Mouse (Mus musculus) cerebellum, adult (tissue): ENCODE data around the gene Tspo.

ENCODE experiments used
- ATAC-seq: cut with Nextera tagmentation; 2 replicates; pipeline ENCODE4 v1.9.2; 2017; ENCODE audit warnings: mild to moderate bottlenecking, moderate library complexity, mixed read lengths; ENCODE audit not compliant: insufficient number of reproducible peaks, low FRiP score, low TSS enrichment

The Tspo gene

DNA sequence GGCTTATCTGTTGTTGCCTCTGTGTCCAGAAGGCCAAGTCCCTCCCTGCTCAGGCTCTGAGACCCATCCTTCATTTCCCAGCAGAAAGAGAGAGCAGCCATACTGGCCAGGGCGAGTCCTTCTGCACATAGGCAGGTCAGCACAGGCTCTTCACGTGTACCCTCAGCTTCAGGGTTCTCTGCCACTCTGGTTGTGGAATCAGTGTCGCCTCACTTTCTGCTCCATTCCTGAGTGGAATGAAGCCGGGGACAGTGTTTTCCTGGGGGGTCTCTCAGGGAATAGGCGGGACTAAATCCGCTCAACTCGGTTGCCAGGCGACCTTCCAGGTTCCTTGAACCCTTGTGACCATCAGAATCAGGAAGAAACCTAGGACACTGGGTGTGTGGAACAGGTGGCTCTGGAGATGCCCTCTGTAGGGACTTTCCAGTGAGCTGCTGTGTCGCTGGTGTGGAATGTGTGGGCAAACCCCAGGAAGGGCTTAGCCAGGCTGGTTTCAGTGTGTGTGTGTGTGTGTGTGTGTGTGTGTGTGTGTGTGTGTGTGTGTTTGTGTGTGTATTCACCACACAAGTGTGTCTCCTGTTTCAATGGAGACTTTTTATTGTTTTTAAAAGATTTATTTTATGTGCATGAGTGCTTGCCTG is 21.6 kb upstream of the Tspo start:
- no peak for ATAC-seq

DNA sequence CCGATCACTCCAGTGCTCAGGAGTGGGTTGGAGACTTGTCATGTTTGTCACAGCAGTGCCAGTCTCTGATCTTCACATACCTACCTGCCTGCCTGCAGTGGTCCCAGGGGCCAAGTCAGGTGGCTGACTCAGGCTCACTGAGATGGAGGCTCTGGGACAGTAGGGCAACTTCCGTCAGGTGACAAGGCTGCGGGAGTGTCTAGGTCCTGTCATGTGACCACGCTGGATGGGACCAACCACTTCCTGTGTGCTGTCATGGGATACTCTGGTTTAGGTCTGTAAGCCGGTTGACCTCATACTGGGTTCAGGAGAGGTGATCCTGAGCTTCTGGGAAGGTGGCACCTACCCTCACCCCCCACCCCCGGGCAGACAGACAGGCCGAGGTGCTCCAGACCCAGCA is 17.4 kb upstream of the Tspo start:
- ATAC-seq = no peak

DNA sequence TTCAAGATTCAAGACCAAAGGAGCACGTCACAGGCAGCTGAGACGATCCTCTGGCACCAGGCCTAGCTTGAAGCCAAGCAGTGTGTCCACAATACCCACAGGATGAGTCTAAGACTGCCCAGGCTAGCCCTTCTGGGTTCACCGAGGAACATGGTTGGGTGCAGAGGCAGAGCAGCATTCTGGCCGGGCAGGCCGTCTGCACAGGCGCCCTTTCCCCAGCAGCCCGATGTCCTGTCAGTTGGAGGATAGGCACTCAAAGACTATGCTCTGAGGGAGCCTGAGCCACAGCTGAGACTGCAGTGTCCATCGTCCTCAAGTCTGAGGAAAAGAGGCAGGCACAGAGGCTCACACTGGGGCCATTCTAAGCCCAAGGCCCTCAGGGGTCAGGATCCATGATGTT is 16.2 kb upstream of the Tspo start:
- ATAC-seq = no peak

DNA sequence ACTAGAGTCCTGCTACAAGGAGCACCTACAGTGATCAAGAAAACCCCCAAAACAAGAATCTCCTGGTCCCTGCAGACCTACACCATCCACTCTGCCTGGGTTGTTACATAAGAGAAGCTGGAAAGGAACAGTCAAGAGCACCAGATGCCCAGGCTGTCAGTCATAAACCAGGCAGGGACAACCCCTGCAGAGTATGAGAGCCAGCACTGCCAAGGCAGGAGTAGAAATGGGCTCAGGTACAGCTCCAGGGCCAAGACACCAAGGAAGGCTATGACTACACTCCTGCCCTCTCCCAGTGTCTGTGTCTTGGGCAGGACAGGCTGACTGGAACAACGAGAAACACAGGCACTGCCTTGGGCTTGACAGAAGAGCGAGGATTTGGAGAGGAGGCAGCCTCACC is 13.3 kb upstream of the Tspo start:
- ATAC-seq = no peak

DNA sequence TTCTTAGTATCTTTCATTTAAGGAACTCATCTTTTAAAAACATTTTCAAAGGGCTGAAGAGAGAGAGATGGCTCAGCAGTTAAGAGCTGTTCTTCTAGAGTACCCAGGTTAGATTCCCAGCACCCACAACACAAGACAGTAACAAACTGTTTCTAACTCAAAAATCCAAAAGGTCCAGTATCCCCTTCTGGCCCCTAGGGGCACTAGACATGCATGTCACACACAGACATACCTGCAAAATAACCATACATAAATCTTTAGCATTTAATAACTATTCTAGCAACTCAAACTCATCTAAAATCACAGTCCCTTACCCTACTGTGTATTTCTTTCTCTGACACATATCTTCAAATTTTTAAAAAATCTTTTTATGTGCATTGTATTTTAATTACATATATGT is 9.6 kb upstream of the Tspo start:
- ATAC-seq = no peak

DNA sequence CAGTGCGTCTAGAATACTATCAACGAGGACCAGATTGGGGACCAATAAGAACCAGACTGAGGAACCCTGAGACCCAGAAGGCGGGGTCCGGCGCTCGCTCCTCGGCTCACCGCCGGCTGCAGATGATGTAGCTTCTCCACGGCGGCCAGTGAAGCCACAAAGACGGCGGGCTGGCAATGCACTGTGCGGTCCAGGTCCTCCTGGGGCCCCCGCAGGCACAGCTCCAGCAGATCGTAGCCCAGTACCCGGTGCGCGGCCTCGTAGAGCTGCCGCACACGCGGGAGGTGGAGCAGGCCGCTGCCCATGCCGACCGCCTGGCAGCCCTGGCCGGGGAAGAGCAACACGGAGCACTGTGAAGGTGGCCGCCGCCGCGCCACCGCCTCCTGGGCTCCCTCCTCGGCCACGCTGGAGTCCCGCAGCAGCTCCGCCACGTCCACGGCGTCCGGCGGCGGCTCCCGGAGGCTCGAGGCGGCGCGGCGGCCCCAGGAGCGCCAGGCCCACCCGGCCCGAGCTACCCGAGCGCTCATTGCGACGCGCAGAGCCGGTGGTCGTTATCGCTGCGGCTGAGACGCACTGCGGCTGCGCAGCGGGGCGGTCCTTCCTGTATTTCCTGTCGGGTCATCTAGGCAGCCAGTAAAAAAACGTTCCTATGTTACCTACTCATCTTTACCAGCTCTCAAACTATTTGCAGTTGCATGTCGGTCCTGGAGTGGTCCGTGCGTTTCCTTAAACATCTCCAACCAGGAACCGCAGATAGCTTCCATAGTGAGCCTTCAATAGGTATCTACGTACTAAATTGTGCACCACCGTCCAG is 8.0 kb upstream of the Tspo start:
- ATAC-seq = peak; percentile 83

DNA sequence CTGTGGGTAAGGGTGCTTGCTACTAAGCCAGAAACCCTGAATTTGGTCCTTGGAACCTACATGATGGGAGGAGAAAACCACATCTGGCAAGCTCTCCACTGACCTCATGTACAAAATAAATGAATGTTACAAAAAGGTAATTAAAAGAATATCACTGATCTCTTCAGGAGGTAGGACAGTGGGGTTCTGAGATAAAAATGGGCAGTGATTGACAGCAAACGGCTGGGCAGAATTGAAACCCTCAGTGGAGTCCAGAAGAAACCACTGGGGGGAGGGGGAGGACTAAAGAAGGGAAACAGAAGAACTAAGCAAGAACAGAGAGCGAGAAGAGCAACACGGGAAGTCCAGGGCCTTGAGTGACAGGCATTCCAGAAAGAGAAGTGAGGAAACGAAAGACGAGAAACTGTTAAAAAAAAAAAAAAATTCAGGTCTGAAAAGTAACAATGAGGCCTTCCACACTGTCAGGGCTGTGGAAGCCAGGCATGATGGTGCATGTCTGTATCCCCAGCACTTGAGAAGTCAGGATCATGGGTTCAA is 2.4 kb upstream of the Tspo start:
- ATAC-seq = no peak

DNA sequence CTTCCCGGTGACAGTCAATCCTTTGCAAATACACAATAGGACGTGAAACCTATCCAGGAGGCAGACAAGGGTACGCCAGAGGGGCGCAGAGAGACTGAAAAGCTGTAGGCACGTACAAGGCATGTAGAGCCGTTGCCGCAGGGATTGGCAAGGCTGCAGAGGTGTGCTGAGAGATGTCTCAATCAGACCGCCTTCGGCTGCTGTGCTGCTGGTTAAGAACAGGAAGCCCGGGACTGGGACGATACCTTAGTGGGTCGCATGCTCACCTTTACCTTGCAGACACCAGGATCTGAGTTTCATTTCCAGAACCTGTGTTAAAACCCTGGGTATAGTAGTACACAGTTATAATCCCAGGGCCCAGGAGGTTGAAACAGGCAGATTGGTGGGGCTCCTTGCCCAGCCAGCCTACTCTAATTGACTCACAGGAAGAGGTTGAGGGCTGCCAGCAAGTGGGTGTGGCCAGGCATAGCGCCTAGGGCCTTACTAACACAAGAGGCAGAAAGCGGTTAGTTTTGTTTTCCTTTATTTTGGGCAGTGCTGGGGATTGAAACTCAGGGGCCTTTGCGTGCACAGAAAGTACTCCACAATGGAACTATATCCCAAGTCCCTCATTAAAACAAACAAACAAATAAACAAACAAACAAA is 644 bp upstream of the Tspo start:
- ATAC-seq = no peak

DNA sequence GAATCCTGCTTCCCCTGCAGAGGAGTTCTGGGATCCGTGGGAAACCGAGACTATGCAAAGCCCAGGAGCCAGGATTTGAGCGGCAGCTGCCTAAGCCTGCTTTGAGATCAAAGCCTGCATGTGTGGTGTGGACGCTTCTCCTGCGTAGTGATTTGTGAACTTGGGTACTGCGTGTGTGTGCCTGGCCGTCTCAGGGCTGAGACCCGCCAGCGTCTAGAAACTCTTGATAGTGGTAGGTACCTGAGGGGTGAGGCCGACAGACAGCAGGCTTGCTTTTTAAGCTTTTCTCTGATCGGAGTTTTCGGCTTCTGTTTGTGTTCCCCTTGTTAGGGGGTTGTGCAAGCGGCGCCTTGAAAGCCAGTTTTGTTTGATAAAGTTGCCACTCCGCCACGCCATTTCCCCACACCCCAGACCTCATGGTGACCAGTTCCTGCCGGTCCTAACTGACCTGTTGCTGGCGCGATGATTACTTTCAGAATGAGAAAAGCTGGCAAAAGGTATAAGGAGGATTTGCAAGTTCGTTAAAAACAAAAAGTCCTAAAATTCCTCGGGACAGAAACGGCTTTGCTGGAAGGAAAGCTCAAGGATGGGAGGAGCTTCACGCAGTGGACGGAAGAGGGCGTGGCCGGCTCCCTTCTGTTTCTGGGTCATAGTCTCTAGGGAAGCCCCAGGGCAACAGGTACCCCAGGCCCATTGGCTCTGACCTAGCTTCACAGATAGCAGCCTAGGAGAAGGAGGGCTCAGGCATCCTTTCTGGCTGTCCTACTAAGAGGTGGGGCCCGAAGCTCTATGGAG is 662 bp downstream of the Tspo start:
- ATAC-seq = no peak

DNA sequence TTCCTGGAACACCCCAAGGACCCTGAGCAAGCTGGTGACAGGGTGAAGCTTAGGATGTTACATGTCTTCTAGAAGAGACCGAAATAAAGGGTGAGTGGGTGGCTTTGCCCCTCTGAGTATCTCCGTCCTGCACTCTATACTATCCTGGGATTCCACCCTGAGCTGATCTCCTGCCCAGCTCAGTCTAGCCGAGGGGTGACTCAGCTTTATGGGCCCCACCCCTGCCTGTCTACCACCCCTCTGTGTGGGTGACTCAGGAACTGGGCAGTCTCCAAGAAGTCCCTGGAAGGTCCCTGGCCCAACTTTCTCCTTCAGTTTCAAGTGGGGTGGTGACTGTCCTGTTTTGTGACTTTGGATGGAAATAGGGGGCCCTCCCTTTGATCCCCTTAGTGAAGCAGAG is 2.0 kb downstream of the Tspo start:
- ATAC-seq = no peak

DNA sequence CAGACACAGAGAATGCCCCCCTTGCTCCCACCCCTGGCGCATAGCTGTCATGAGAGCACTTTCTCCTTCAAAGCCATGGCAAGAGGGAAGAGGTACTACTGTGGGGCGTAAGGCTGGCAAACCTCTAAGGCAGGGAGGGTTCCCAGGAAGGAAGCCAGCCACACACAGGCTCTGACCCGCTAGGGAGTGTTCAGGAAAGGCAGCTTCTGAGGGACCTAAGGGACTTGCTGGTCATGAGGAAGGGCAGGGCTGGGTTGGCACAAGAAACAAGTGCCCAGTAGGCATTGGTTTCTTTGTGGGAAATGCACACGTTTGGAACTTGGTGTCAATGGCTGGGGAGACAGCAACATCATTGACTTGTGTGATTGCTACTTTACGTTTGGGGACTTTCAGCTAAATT is 2.6 kb downstream of the Tspo start:
- ATAC-seq = no peak

DNA sequence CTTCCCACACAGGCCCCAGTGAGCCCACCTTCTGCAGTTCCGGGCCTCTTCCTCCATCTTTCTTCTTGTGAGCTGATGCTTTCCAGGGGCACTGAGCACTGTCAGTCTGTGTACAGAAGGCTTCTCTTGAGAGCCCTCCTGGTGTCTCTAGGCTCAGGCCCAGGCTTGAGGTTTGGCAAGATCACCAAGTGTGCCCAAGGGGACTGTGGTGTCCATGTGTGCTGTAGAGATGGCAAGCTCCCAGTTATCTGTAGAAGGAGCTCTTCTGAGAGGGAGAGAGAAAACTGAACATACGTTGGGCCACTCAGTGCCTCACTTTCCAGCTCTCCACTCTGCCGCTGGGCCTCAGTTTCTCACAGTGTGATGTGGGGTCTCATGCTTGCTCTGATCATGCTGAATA is 4.3 kb downstream of the Tspo start:
- no peak for ATAC-seq

DNA sequence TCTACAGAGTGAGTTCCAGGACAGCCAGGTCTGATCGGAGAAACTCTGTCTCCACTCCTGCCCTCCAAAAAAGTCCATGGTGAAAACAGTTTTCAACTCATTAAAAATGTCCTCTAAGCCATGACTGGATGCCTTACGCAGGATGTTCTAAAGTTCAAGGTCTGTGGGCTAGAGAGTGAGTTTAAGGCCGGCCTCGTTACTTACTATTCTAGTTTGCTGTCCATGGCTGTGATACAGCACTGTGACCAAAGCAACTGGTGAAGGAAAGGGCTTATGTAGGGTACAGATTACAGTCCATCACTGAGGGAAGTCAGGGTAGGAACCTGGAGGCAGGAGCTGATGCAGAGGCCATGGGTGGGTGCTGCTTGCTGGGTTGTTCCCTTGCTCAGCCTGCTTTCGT is 5.2 kb downstream of the Tspo start:
- ATAC-seq = no peak

DNA sequence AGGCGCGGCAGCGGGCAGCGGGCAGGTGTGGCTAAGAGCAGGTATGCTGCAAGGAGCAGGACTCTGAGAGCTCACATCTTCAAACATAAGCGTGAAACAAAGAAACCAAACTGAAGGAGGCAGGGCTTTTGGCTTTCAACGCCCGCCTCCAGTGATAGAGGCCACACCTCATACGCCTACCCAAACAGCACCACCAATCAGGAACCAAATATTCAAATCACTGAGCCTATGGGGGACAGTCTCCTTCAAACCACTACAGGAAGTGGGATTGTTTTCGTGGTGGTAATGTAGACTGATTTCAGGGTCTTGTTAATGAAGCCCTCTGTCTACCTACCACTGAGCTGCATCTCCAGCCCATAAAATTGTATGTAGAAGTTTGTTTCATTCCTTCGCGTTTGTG is 6.3 kb downstream of the Tspo start:
- no peak for ATAC-seq

DNA sequence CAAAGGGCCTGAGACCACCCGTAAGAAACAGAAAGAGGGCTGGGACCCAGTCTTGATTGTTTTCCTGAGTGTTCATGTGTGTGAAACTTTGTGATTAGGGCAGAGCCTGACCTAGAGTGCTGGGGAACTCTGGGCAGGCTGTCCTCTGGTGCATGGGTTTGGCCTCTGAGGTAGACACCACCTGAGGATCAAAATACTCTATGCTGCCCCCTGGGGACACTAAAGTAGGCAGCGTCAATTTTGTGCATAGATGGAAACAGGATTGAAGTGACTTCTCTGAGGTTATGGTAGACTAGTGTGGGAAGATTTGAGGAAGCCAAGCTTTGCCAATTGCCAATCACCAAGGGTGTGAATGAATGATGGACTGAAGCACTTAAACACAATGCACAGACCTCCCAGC is 7.2 kb downstream of the Tspo start:
- no peak for ATAC-seq

DNA sequence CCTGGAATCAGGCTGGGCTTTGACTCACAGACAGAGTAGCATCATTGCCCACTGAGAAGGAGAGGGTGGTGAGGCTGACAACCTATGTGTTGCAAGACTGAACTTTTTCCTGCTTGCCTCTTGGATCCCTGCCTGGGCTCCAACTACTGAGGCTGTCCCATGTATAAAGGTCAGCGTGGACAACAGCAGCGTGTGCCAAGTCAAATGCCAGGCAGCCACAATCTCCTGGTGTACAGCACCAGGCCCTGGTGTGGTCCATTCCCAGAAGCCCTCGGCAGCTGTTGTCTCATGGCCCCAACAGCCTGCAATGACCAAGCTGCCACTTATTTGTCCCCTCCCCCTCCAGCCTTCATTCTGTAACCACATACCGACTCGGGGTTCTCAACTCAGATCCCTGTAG is 8.2 kb downstream of the Tspo start:
- no peak for ATAC-seq

DNA sequence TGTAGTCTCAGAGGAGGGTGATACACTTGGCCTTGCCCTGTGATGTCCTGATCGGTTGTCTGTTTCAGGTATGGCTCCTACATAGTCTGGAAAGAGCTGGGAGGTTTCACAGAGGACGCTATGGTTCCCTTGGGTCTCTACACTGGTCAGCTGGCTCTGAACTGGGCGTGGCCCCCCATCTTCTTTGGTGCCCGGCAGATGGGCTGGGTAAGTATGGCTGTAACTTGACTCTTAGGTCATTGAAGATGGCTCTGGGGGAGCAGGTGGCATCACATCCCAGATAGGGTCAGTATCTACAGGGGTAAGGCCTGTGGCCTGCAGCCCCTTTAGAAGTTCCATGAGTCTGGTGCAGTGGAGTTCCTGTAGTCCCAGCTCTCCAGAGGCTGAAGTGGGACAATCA is 8.7 kb downstream of the Tspo start:
- ATAC-seq = no peak

DNA sequence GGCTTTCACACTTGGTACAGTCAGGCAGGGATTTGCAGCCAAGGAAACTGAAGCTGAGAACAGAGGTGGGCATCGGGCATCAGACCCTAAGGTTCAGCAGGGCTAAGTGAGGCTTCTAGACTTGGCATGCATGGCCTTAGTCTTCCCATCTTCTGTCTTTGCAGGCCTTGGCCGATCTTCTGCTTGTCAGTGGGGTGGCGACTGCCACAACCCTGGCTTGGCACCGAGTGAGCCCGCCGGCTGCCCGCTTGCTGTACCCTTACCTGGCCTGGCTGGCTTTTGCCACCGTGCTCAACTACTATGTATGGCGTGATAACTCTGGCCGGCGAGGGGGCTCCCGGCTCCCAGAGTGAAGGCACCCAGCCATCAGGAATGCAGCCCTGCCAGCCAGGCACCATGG is 10.2 kb downstream of the Tspo start:
- ATAC-seq = no peak

DNA sequence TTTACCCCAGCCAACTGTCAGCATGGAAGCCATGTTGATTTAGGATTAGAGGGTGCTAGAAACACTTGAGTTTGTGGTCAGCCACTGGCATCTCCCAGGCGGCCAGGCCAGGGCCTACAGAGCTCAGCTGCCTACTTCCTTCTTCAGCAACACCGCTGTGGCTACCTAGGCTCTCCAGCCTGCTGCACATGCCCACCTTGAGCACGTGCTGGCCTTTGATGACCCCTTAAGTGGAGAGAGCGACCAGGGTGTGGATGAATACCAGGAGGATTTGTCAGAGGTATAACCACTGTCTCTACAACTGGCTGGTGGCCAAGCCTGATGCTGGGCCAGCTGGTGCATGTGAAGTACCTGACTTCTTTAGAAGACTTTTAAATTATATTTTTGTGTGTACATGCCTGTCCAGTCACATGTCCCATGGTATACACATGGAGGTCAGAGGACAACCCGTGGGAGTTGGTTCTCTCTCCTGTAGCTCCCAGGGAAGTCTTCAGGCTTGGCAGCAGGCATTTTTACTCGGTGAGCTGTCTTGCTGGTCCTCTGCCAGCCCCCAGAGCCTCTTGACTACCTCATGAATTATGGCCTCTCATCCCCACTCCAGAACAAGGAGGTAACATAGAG is 11.4 kb downstream of the Tspo start:
- no peak for ATAC-seq

DNA sequence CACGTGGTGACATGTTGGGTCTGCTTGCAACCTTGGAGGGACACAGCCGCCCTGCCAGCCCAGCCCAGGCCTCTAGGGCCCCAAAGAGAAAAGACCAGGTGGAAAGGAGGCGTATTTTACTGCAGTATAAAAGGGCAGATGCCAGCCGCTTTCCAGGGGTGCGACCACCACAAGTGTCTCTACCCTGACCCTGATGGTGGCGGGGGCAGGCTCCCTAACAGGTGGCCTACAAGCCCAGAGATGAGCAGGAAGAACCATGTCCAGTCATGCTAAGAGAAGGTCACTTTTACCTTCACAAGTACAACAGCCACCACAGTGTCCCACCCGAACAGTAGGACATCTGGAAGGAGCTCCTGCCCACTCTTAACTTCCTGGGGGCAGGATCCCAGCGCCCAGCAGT is 12.2 kb downstream of the Tspo start:
- ATAC-seq = no peak
